Mouse (Mus musculus): ENCODE results near the gene Sft2d1.
A peak's percentile ranks its signal among the peaks of the same experiment; 100 is the strongest.

Gene Sft2d1

DNA sequence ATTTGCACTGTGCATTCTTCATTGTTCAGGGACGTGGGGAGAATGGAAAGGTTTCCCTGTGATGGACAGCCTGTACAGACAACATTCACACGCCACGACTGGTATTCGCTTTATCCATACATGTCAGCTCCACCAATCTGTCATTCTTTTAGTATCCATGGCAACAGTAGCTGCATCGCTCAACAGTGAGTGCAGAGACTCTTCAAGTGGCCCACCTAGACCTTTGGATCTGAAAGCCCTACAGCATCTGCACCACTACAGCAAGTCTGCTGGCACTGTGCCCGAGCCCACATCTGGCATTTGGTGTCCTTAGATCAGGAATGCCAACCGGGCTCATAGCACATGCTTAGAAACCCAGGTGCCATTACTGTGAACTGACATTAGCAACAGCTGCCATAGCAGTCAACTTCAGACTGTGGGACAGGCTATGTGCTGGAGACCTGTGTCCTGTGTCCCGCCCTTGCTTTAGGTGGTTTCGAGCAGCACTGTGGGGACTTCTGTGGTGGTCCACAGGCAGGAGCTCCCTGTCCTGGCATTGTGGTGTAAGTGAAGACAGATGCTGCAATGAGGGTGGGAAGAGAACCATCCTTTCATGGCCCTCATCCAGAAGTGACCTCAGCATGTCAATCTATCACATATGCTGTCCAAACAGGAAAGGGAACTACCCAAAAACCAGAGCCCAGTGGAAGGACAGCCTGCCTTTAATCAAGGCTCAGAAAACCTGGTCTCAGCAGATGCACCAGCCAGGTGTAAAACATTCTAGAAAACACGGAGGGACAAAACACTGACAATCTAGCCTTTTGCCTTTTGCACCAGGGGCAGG is 50.6 kb downstream of the Sft2d1 start:
- DNase-seq (ENCODE audit: low spot score in 2 of 2) = no peak

DNA sequence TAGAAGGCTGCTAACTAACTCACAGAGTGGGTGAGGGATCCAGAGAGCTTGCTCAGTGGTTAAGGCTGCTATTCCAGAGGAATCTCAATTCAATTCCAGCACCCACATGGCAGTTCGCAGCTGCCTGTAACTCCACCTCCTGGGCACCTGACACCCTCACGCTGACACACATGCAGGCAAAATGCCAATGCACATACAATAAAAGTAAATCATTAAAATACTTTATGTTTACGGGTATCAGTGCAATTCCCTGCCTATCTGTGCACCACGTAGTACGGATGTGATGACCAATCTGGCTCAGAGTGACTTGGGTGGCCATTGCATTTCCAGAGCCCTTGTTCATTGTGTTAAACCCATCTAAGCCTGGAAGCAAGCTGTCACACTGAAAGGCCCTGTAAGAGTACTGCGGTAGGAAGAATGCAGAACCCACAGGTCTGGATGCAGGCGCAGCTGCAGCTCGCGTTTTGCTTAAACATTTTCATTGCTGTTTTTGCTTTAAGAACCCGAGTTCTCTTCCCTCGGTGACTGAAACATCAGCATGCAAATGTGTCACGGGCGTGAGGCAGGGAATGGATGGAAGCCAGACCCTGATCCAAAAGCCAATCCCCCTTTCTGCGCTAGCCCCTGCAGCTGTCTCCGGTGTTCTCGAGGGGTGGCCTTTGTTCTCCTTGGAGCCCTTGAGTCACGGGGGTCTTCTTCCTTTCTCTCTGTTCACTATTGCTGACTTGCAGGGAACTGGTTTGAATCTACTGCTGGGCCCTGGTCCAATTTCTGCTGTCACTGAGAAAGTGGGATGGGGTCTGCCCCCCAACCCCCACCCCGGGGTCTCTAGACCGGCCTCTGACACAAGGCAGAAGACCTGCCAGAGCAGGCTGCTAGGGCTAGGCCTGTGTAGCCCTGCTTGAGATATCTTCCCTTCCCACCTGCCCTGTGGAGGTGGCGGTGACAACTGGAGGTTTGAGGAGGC is 56.9 kb downstream of the Sft2d1 start:
- DNase-seq (ENCODE audit: low spot score in 2 of 2) = peak; percentile 56 to 60

GRCm38 (mm10) chr17:8368570-8368969 is 57.7 kb downstream of the Sft2d1 start:
- peak; percentile 61 to 82 for DNase-seq (ENCODE audit: low spot score in 2 of 2)

GRCm38 (mm10) chr17:8369171-8369570 is 58.3 kb downstream of the Sft2d1 start:
- DNase-seq (ENCODE audit: low spot score in 2 of 2) = no peak

- no peak for DNase-seq (ENCODE audit: low spot score in 2 of 2)
Observed at GRCm38 (mm10) chr17:8370634-8371229, 59.8 kb downstream of the Sft2d1 start.

DNA sequence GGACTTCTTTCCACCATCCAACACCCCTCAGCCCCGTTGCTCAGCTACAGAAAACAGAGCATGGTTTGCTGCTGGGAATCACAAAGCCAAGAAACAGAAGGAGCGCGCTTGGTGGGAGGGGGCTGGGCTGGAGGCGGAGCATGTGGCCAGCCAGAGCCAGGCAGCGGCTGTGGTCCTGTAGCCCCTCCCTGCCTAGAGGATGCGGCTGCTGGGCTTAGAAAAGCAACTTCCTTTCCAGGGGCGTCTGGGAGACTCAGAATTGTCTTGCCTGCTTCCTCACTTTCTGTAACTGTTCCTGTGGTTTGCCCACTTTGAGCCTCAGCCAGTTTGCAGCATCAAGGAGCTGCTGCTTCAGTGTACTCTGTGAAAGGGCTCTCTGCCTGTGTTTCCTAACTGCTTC is 60.9 kb downstream of the Sft2d1 start:
- peak; percentile 77 to 79 for DNase-seq (ENCODE audit: low spot score in 2 of 2)

DNA sequence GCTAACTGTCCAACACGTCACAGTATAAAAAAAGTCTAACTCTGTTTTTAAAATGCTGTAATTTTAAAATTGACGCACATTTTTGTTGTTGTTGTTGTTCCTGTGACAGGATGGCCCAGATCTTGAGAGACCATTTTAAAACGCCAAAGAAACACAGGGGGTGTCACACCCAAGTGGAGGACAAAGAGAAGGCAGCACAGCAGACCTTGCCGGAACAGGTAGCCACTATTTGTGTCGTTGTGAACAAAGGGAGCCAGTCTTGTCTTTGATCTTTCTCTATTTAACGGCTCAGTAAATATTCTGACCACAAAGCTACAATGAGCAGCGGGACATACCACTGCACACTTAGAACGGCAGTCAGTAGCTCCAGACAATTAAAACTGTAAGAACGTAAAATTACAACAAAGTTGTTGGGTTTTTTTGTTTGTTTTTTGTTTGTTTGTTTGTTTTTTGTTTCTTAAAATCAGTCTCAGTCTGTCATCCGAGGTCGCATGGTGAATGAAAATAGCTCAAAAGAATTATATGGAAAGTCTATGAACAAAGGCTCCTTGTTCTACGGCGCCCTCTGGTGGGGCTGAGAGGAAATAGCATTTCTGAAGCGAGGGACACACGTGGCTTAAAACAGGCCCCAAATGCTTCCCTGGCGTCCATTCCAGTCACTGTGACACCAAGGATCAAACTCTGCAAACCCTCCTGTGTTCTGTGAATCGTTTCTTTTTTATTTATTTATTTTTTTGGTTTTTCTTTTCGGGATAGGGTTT is 61.6 kb downstream of the Sft2d1 start:
- peak; percentile 77 to 86 for DNase-seq (ENCODE audit: low spot score in 2 of 2)
